8 mouse cellular contexts compared by ENCODE assay signal in genomic region chr16:5145570-5145969, GRCm38 (mm10). TPM values are rescaled to one million over a fixed set of nuclear protein-coding genes. Genes with fewer than 3 reads are reported as not detected.
A peak's percentile ranks its signal among the peaks of the same experiment; 100 is the strongest.
DNase-seq lines count a peak whose midpoint lies in the region; ATAC-seq and TF ChIP-seq lines count a peak whose summit lies in the region.

No protein-coding gene starts in this region.

- H3K4me2 ChIP-seq in limb, embryonic 13.5 days (replicated peaks), result peak overlapping the region; percentile 62
- 0 out of 2 replicates have a peak overlapping the region, but pooled peaks have one; percentile 81 for H3K4me2 ChIP-seq in midbrain, postnatal 0 days (ENCODE audit: low read depth, low read length, poor library complexity, severe bottlenecking)
- H3K4me2 ChIP-seq in stomach, embryonic 15.5 days, result peak overlapping the region; percentile 26; the same call in 1 of the 2 replicates

- H3K4me3 ChIP-seq in limb, embryonic 13.5 days, result no peak overlapping the region
- H3K4me3 ChIP-seq in midbrain, postnatal 0 days (ENCODE audit: low read depth, low read length), result no peak overlapping the region
- no peak overlapping the region for H3K4me3 ChIP-seq in stomach, embryonic 15.5 days (replicated peaks)

- H3K4me1 ChIP-seq in limb, embryonic 13.5 days, result peaks cover 10% of the 10 kb centered on the region
- no peaks in the 10 kb centered on the region for H3K4me1 ChIP-seq in midbrain, postnatal 0 days (ENCODE audit: insufficient read depth, low read length)
- peaks cover 3% of the 10 kb centered on the region; the same call in 1 of the 2 replicates for H3K4me1 ChIP-seq in stomach, embryonic 15.5 days

- peak; percentile 87 for DNase-seq in A20 (ENCODE audit: low read depth, low spot score)
- DNase-seq in ZHBTc4 (ENCODE audit: low read depth, low spot score), result peak; percentile 86
- DNase-seq in heart, adult 8-10 months (ENCODE audit: low spot score), result peak; percentile 78
- DNase-seq in kidney, adult 9 months, result peak; percentile 88
- DNase-seq in midbrain, postnatal 0 days (ENCODE audit: low spot score), result peak; percentile 95

- WGBS in limb, embryonic 13.5 days, result under 1% methylated on average over 7 of the region's 7 CpGs
- WGBS in midbrain, postnatal 0 days, result 0% methylated on average over 7 of the region's 7 CpGs
- under 1% methylated on average over 7 of the region's 7 CpGs for WGBS in stomach, embryonic 15.5 days

- H3K9ac ChIP-seq in limb, embryonic 13.5 days, result no peak overlapping the region
- H3K9ac ChIP-seq in midbrain, postnatal 0 days (replicated peaks; ENCODE audit: low read length, poor library complexity, severe bottlenecking), result no peak overlapping the region
- no peak overlapping the region for H3K9ac ChIP-seq in stomach, embryonic 15.5 days

- H3K27me3 ChIP-seq in limb, embryonic 13.5 days, result peaks cover 29% of the 10 kb centered on the region
- H3K27me3 ChIP-seq in midbrain, postnatal 0 days (ENCODE audit: insufficient read depth, low read length), result no peaks in the 10 kb centered on the region
- H3K27me3 ChIP-seq in stomach, embryonic 15.5 days (replicated peaks), result no peaks in the 10 kb centered on the region

- no peaks in the 10 kb centered on the region for H3K36me3 ChIP-seq in limb, embryonic 13.5 days
- H3K36me3 ChIP-seq in midbrain, postnatal 0 days (ENCODE audit: insufficient read depth, low read length), result no peaks in the 10 kb centered on the region
- H3K36me3 ChIP-seq in stomach, embryonic 15.5 days, result no peaks in the 10 kb centered on the region

- no peaks in the 10 kb centered on the region for H3K9me3 ChIP-seq in limb, embryonic 13.5 days
- no peaks in the 10 kb centered on the region for H3K9me3 ChIP-seq in midbrain, postnatal 0 days (ENCODE audit: low read length)
- H3K9me3 ChIP-seq in stomach, embryonic 15.5 days, result no peaks in the 10 kb centered on the region

- peak; percentile 69 for ATAC-seq in common myeloid progenitor, adult 5-6 weeks (replicated peaks; ENCODE audit: low read depth, poor library complexity, severe bottlenecking)
- ATAC-seq in limb, embryonic 13.5 days (ENCODE audit: low FRiP score, low read depth), result peak; percentile 38; the same call in 1 of the 2 replicates
- ATAC-seq in midbrain, postnatal 0 days (ENCODE audit: low FRiP score), result peak; percentile 60
- no peak for ATAC-seq in stomach, embryonic 15.5 days (ENCODE audit: insufficient read depth, low FRiP score, low read depth)

- no peak overlapping the region for H3K27ac ChIP-seq in limb, embryonic 13.5 days
- no peak overlapping the region for H3K27ac ChIP-seq in midbrain, postnatal 0 days (ENCODE audit: low read depth, low read length)
- H3K27ac ChIP-seq in stomach, embryonic 15.5 days, result no peak overlapping the region

- peak; percentile 90 for TF ChIP-seq CTCF in midbrain, postnatal 0 days (IDR thresholded peaks at IDR 0.05)

RNA-seq across cellular contexts. Expression of gene Sec14l5, which starts 1.3 kb away (rescaled TPM):
- total RNA-seq in common myeloid progenitor, adult 5-6 weeks (2017), result not detected in 2 replicates
- 1 to 10 TPM in 1 of 4 experiments, under 1 TPM in 3; 0.57 to 1.0 (median 0.78) TPM for total RNA-seq in heart, adult 8-10 months (2022)
- polyA plus RNA-seq in limb, embryonic 13.5 days (2015; fragmentation: Nextera tagmentation; extraction: Ambion mirVana), result 0.06 and 0.10 TPM in 2 replicates
- total RNA-seq in midbrain, postnatal 0 days (2014; rRNA removed), result 0.76 and 1.6 TPM in 2 replicates
- 0.09 and 0.14 TPM in 2 replicates for polyA plus RNA-seq in midbrain, postnatal 0 days (2015; fragmentation: Nextera tagmentation; extraction: Ambion mirVana)
- 0.05 and 0.14 TPM in 2 replicates for polyA plus RNA-seq in stomach, embryonic 15.5 days (2015; fragmentation: Nextera tagmentation; extraction: Ambion mirVana)

RNA-seq across cellular contexts. Expression of gene Ppl, which starts 13.3 kb away (rescaled TPM):
- 0.10 TPM in 1 of 2 replicates, not detected in the other for total RNA-seq in common myeloid progenitor, adult 5-6 weeks (2017)
- total RNA-seq in heart, adult 8-10 months (2022), result 10 to 100 TPM in 1 of 4 experiments, 1 to 10 TPM in 3; 6.3 to 10.6 (median 8.1) TPM
- polyA plus RNA-seq in limb, embryonic 13.5 days (2015; fragmentation: Nextera tagmentation; extraction: Ambion mirVana), result 5.5 and 5.8 TPM in 2 replicates
- total RNA-seq in midbrain, postnatal 0 days (2014; rRNA removed), result 0.14 and 0.88 TPM in 2 replicates
- 0.09 and 0.10 TPM in 2 replicates for polyA plus RNA-seq in midbrain, postnatal 0 days (2015; fragmentation: Nextera tagmentation; extraction: Ambion mirVana)
- polyA plus RNA-seq in stomach, embryonic 15.5 days (2015; fragmentation: Nextera tagmentation; extraction: Ambion mirVana), result 15.5 and 28.2 TPM in 2 replicates

RNA-seq across cellular contexts. Expression of gene Nagpa, which starts 58.2 kb away (rescaled TPM):
- total RNA-seq in common myeloid progenitor, adult 5-6 weeks (2017), result 36.0 and 38.9 TPM in 2 replicates
- total RNA-seq in heart, adult 8-10 months (2022), result 10 to 100 TPM; 13.8 to 16.8 (median 14.5) TPM
- 15.5 and 16.5 TPM in 2 replicates for polyA plus RNA-seq in limb, embryonic 13.5 days (2015; fragmentation: Nextera tagmentation; extraction: Ambion mirVana)
- total RNA-seq in midbrain, postnatal 0 days (2014; rRNA removed), result 8.2 and 12.5 TPM in 2 replicates
- polyA plus RNA-seq in midbrain, postnatal 0 days (2015; fragmentation: Nextera tagmentation; extraction: Ambion mirVana), result 7.3 and 9.1 TPM in 2 replicates
- 21.1 and 22.1 TPM in 2 replicates for polyA plus RNA-seq in stomach, embryonic 15.5 days (2015; fragmentation: Nextera tagmentation; extraction: Ambion mirVana)

Comparison
In these comparisons a context has a peak if more than half of its experiments do, and no peak if none do; other contexts are left out.
1. H3K4me2 ChIP-seq: peak in every context shown above with its lines; median percentile 81 in midbrain, postnatal 0 days; 62 in limb, embryonic 13.5 days; 26 in stomach, embryonic 15.5 days.